Mouse (Mus musculus) midbrain, embryonic 14.5 days (tissue): ENCODE results near the gene Prss38. TPM values are rescaled to one million over a fixed set of nuclear protein-coding genes. Genes with fewer than 3 reads are reported as not detected.

Experiments
- ATAC-seq: fragments of 200-750 bp; cut with Nextera tagmentation; 2 replicates; pipeline ENCODE4 v1.8.0; 2017; ENCODE audit warnings: moderate number of reproducible peaks, moderate library complexity; ENCODE audit not compliant: low FRiP score, low TSS enrichment
- DNase-seq: peaks from one replicate; pipeline ENCODE4 v3.0.0-alpha.2; 2015
- H3K27ac ChIP-seq: fragments of 300-500 bp; sonication (generic); replicated peaks from 2 replicates; pipeline ENCODE4 v1.5.1; 2014; ENCODE audit warnings: mild to moderate bottlenecking, low read depth, low read length, moderate library complexity
- H3K27me3 ChIP-seq: fragments of 300-500 bp; sonication (generic); 2 replicates; pipeline ENCODE4 v1.6.1; 2014; ENCODE audit warnings: low read length, control low read depth, mixed read lengths; ENCODE audit not compliant: control insufficient read depth, insufficient read depth
- H3K36me3 ChIP-seq: fragments of 300-500 bp; sonication (generic); 2 replicates; pipeline ENCODE4 v1.6.1; 2014; ENCODE audit warnings: low read length, control low read depth; ENCODE audit not compliant: control insufficient read depth, insufficient read depth
- H3K4me1 ChIP-seq: fragments of 300-500 bp; sonication (generic); 2 replicates; pipeline ENCODE4 v1.6.1; 2014; ENCODE audit warnings: mild to moderate bottlenecking, antibody characterized with exemption, low read length, control low read depth; ENCODE audit not compliant: control insufficient read depth, insufficient read depth
- H3K4me2 ChIP-seq: fragments of 300-500 bp; sonication (generic); 2 replicates; pipeline ENCODE4 v1.6.1; 2014; ENCODE audit warnings: mild to moderate bottlenecking, low read length, moderate library complexity
- H3K4me3 ChIP-seq: fragments of 300-500 bp; sonication (generic); replicated peaks from 2 replicates; pipeline ENCODE4 v1.5.1; 2014; ENCODE audit warnings: low read depth, low read length
- H3K9ac ChIP-seq: fragments of 300-500 bp; sonication (generic); replicated peaks from 2 replicates; pipeline ENCODE4 v1.6.1; 2014; ENCODE audit warnings: mild to moderate bottlenecking, low read length, moderate library complexity
- H3K9me3 ChIP-seq: fragments of 300-500 bp; sonication (generic); 2 replicates; pipeline ENCODE4 v1.6.1; 2016; ENCODE audit warnings: low read length, control low read depth, mixed read lengths; ENCODE audit not compliant: control insufficient read depth
- WGBS: fragments of 180-500 bp; shearing (Covaris S2); extraction: QIAGEN DNeasy Blood & Tissue Kit; methylation state at CpG from one replicate; pipeline ENCODE4 v1.1.7; 2014; 5-methylcytosine and 5-hydroxymethylcytosine counted together
- polyA plus RNA-seq: library from polyadenylated mRNA; unstranded; fragments of >200 nt; fragmentation: Nextera tagmentation; extraction: Ambion mirVana; gene quantifications from 2 replicates; pipeline ENCODE4 v1.2.1, GENCODE M21; 2014

The Prss38 gene
- polyA plus RNA-seq, 1 experiment from 2014 or later = 0.17 TPM

- H3K4me3 ChIP-seq = no peak overlapping the region
- no peak for ATAC-seq
- 74% methylated on average over 13 of the region's 13 CpGs for WGBS
These were observed 37.3 kb downstream of the Prss38 start for GRCm38 (mm10) chr11:59337955-59338735.

DNA sequence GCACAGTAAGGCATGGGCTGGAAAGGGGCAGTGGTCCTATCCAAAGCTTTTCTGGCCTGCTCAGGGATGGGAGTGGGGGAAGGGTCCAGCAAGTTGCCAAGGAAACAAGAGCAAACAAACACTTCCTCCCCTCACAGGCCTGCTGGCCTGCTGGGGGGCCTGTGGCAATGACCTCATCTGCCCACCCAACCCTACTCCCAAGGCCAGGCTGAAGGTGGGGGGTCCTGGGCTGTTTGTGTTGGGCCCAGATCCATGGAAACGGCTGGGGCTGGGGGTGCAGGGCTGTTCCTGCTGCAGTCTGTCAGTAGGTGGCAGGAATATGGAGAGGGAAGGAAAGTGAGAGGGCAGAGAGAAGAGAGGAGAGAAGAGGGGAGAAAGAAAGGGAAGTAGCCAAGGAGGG, 39.1 kb downstream of the Prss38 start:
- Histone ChIP-seq H3K4me1 (no peaks in the 10 kb centered on the region), H3K27ac (no peak overlapping the region), H3K4me2 (no peak overlapping the region), H3K9ac (no peak overlapping the region), H3K27me3 (no peaks in the 10 kb centered on the region), H3K4me3 (no peak overlapping the region), H3K36me3 (no peaks in the 10 kb centered on the region), H3K9me3 (no peaks in the 10 kb centered on the region)
- ATAC-seq (no peak), DNase-seq (peak; percentile 8)
- WGBS = 4% methylated on average over 1 of the region's 1 CpGs

More at GRCm38 (mm10) chr11:59337955-59338735, 37.3 kb downstream of the Prss38 start:
- Histone ChIP-seq H3K4me1 (no peaks in the 10 kb centered on the region), H3K9ac (no peak overlapping the region), H3K36me3 (no peaks in the 10 kb centered on the region), H3K27me3 (no peaks in the 10 kb centered on the region), H3K9me3 (no peaks in the 10 kb centered on the region), H3K4me2 (no peak overlapping the region), H3K27ac (no peak overlapping the region)
- no peak for DNase-seq

GRCm38 (mm10) chr11:59335942-59336341, 39.5 kb downstream of the Prss38 start:
- DNase-seq = no peak
- Histone ChIP-seq H3K9me3 (no peaks in the 10 kb centered on the region), H3K36me3 (no peaks in the 10 kb centered on the region), H3K9ac (no peak overlapping the region), H3K27ac (no peak overlapping the region), H3K4me3 (no peak overlapping the region), H3K27me3 (no peaks in the 10 kb centered on the region), H3K4me1 (no peaks in the 10 kb centered on the region), H3K4me2 (no peak overlapping the region)
- ATAC-seq = no peak
- 67% methylated on average over 2 of the region's 2 CpGs for WGBS

GRCm38 (mm10) chr11:59335150-59335549, 40.3 kb downstream of the Prss38 start:
- Histone ChIP-seq H3K9me3 (no peaks in the 10 kb centered on the region), H3K4me1 (0 out of 2 replicates have a peak, but pooled peaks cover 2% of the 10 kb centered on the region), H3K4me3 (no peak overlapping the region), H3K27ac (no peak overlapping the region), H3K4me2 (no peak overlapping the region), H3K9ac (no peak overlapping the region), H3K27me3 (no peaks in the 10 kb centered on the region), H3K36me3 (no peaks in the 10 kb centered on the region)
- 85% methylated on average over 4 of the region's 4 CpGs for WGBS
- no peak for ATAC-seq
- DNase-seq = no peak

GRCm38 (mm10) chr11:59332938-59333337, 42.5 kb downstream of the Prss38 start:
- no peaks in the 10 kb centered on the region for H3K36me3 ChIP-seq
- H3K27me3 ChIP-seq = 0 out of 2 replicates have a peak, but pooled peaks cover 4% of the 10 kb centered on the region
- H3K9ac ChIP-seq = no peak overlapping the region
- WGBS = 34% methylated on average over 9 of the region's 9 CpGs
- no peak overlapping the region for H3K27ac ChIP-seq
- no peak for DNase-seq
- no peak overlapping the region for H3K4me3 ChIP-seq
- 0 out of 2 replicates have a peak, but pooled peaks cover 12% of the 10 kb centered on the region for H3K4me1 ChIP-seq
- H3K9me3 ChIP-seq = no peaks in the 10 kb centered on the region
- ATAC-seq = no peak
- no peak overlapping the region for H3K4me2 ChIP-seq

DNA sequence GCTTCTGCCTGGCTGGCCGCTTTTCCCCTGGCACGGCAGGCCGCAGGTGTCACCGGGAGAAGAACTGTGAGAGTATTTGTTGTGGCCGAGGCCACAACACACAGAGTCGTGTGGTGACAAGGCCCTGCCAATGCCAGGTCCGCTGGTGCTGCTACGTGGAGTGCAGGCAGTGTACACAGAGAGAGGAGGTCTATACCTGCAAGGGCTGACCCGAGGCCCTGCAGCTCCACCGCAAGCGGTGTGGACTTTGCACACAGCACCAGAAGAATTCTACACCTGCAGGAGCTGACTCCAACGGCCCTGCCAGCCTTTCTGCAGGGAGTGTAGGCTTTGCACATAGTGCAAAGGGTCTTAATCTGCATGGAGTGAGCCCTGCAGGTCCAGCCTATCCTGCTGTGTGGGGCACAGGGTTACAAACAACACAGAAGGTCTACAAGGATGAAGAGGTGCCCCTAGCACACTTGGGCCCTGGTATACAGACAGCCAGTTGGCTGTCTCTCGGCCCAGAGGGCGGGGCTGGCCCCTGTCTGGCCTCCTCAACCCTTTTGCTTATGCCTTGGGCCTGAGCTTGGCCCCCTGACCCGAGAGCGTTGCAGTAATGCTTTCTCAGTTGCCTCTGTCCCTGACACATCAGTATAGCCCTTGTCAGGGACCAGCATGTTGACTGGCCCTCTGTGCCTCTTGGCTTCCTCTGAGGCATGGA, 44.1 kb downstream of the Prss38 start:
- DNase-seq (no peak), ATAC-seq (no peak)
- Histone ChIP-seq H3K9me3 (no peaks in the 10 kb centered on the region), H3K36me3 (no peaks in the 10 kb centered on the region), H3K9ac (no peak overlapping the region), H3K4me2 (no peak overlapping the region), H3K27ac (no peak overlapping the region), H3K4me1 (0 out of 2 replicates have a peak, but pooled peaks cover 12% of the 10 kb centered on the region), H3K4me3 (no peak overlapping the region), H3K27me3 (0 out of 2 replicates have a peak, but pooled peaks cover 4% of the 10 kb centered on the region)
- 81% methylated on average over 16 of the region's 16 CpGs for WGBS

GRCm38 (mm10) chr11:59330560-59330959, 44.9 kb downstream of the Prss38 start:
- 0 out of 2 replicates have a peak, but pooled peaks cover 12% of the 10 kb centered on the region for H3K4me1 ChIP-seq
- H3K27ac ChIP-seq = no peak overlapping the region
- no peak overlapping the region for H3K4me3 ChIP-seq
- H3K4me2 ChIP-seq = no peak overlapping the region
- WGBS = 33% methylated on average over 5 of the region's 5 CpGs
- H3K36me3 ChIP-seq = no peaks in the 10 kb centered on the region
- 0 out of 2 replicates have a peak, but pooled peaks have one; percentile 37 for ATAC-seq
- H3K9ac ChIP-seq = no peak overlapping the region
- peak; percentile 78 for DNase-seq
- H3K9me3 ChIP-seq = no peaks in the 10 kb centered on the region
- 0 out of 2 replicates have a peak, but pooled peaks cover 4% of the 10 kb centered on the region for H3K27me3 ChIP-seq

DNA sequence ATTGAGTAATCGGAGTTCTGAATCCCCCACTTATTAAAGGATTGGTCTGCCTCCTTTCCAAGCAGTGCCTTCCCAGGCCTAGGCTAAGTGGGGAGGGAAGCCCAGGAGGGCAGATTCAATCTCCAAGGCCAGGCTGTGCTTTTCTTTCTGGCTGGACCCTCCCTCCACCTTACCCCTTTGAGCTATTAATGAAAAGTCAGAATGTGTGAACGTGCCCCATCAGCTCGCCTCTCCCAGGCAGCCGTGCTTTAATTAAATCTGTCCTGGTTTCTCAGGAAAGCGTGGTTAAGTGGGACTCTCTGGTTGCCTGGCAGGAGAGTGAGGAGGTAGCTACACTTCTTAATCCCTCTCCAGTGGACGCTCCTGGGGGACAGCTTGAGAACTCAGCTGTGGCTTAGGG, 45.8 kb downstream of the Prss38 start:
- DNase-seq (peak; percentile 49), ATAC-seq (no peak)
- Histone ChIP-seq H3K27me3 (0 out of 2 replicates have a peak, but pooled peaks cover 4% of the 10 kb centered on the region), H3K4me1 (0 out of 2 replicates have a peak, but pooled peaks cover 12% of the 10 kb centered on the region), H3K9ac (no peak overlapping the region), H3K4me2 (no peak overlapping the region), H3K9me3 (no peaks in the 10 kb centered on the region), H3K4me3 (no peak overlapping the region), H3K36me3 (no peaks in the 10 kb centered on the region), H3K27ac (0 out of 2 replicates have a peak overlapping the region, but pooled peaks have one; percentile 32)
- WGBS = 7% methylated on average over 6 of the region's 6 CpGs
